Mouse (Mus musculus) left cerebral cortex, postnatal 36 days (tissue): ENCODE measurements around the gene Fgfr2. TPM values are rescaled to one million over a fixed set of nuclear protein-coding genes. Genes with fewer than 3 reads are reported as not detected.

ENCODE experiments used
- DNase-seq, 2 experiments: peaks; one replicate each; pipeline ENCODE4 v3.0.0; 2021 to 2022; ENCODE audit warnings: low spot score in 2 of 2, mixed read lengths in 1 of 2
- intact Hi-C: fragments of 180-260 bp; cut with DNase I; formaldehyde crosslinking; loops from one replicate; pipeline ENCODE4 v1.15.1; 2025
- total RNA-seq, 2 experiments: library from RNA; stranded (reverse); gene quantifications; 2 replicates each; pipeline ENCODE4 v1.2.3; 2021

Fgfr2 gene
- total RNA-seq, 2 experiments from 2014 or later: 41.6 to 46.6 TPM

- DNase-seq: no peak
- intact Hi-C loops: no loop called here
Measured at GRCm38 (mm10) chr7:130251936-130252523, 2871.1 kb downstream of the Fgfr2 start.

DNA sequence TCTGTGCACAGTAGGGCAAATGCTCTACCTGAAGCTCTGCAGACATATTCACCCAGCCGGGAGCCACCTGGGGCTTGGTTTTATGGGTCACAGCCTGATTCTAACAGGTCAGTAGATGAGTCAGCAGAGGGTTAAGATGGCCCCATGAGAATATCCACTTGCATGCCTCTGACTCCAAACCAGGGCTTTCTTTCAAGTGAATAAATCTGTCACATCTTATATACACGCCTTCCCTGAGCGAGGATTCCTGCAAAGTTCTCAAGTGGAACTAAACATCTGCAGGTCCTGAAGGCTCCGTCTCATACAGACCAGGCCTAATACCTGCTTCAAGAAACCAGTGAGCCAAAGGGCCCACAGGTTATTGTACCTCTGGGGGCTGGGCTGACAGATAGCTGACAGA is 2872.2 kb downstream of the Fgfr2 start:
- DNase-seq: no peak

DNA sequence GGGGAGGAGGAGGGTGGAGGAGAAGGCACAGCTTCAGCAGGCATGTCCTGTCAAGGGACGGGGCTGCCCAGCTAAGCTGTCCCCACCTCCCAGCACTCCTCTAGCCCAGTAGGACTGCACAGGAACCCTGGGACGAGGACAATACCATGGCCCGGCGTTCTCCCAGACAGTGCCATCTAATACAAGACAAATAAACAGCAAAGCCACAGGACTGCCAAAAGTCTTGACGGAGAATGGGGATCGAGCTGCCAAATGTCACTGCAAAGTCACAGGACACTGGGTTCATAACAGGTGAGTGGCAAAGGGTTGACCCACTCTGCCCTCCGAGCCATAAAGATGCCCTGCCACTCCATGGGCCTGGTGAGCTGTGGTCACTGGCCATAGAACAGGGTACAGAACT is 2874.7 kb downstream of the Fgfr2 start:
- no peak for DNase-seq
- intact Hi-C loops: no loop called here

More for the DNA sequence above, 2872.2 kb downstream of the Fgfr2 start:
- intact Hi-C loops: no loop called here

- DNase-seq: no peak
- intact Hi-C loops: no loop called here
Measured at GRCm38 (mm10) chr7:130247831-130248230, 2875.3 kb downstream of the Fgfr2 start.

DNA sequence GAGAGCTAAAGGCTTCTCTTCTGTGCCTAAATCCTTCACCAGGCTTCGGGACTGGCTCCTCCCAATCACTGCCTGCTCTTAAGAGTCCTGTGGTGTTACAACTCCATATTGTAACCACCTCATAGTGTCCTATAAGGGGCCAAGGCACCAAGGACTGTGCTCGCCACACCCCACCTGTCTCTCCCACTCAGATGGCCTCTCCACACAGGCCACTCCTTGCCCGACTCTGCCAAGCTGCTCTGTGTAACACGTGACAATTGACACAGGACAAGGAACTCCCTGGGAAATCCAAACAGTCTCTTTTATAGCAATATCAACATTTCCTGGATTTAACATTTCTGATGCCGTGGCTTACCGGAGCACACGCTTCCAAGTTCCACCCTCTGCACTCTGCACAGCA is 2876.7 kb downstream of the Fgfr2 start:
- intact Hi-C loops: no loop called here
- DNase-seq: no peak

GRCm38 (mm10) chr7:130244545-130244944 is 2878.6 kb downstream of the Fgfr2 start:
- DNase-seq: no peak
- intact Hi-C loops: no loop called here

DNA sequence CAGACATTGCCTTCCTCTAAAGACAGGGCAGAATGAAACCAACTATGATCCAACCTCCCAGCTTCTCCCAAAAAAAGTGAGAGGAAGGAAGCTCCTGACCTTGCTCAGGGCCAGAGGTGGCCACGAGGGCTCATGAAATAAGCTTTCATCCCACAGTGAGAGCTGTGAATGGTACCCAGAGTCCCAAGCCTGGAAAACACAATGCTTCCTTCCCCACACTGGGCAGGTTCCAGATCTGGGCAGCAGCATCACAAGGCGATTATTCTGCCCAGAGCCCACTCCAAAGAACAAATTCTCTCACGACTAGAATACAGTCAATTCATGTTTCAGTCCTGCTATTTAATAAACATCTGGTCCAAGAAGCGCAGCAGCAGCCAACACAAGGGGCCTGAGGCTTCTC is 2879.3 kb downstream of the Fgfr2 start:
- no peak for DNase-seq
- intact Hi-C loops: no loop called here

DNA sequence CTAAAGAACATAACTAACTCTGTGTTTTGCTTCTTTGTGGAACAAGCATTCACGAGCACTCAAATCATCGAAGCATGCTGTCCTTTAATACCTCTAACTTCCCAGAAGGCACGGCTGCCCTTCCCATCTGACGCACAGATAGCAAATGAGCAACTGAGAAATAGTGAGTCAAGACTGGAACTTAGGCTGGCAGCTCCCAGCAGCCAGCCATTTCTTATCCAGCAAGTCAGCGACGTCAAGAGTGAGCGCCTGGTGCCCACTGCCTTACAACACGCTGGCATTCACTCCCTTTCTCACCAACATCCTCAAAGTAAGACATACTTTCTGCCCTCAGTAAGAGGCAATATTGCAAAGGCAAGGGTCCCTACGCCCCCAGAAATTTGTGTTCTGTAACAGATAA is 2883.0 kb downstream of the Fgfr2 start:
- DNase-seq: no peak
- intact Hi-C loops: no loop called here

DNA sequence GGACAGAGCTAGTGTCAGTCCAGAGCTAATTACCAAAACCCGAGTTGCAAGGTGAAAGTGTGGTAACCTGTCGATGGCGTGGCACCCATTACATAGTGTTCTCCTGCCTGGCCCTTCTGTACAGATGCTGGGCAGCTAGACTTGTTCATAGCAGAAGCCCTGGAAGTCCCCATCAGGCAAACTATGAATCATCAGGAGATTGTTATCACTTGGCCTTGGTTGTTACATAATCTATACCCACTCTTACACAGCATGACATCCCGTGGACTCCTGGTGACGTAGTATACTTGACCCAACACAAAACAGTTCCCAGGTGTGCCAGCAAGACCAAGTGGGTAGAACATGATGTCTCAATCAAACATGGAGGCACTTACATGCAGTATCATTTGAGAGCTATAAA is 2885.9 kb downstream of the Fgfr2 start:
- intact Hi-C loops: no loop called here
- no peak for DNase-seq

DNA sequence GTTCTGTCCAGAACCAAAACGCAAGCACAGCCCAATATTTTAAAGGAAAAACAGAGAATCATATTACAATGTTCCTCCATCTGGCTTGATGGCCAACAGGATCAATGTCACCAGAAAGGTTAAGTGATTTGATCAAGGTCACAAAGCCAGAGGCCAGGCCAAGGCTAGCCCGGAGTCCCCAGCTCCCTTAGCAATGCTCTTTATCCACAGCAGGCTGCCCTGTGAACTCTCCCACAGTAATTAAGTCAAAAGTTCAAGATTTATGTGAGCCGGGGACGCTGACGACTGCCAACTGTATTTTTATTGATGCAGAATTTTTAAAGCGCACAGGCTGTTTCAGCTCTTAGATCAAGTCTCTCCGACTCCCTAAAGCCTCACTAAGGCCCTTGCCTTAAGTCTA is 2889.4 kb downstream of the Fgfr2 start:
- no peak for DNase-seq
- intact Hi-C loops: no loop called here

GRCm38 (mm10) chr7:130230034-130230433 is 2893.1 kb downstream of the Fgfr2 start:
- intact Hi-C loops: no loop called here
- no peak for DNase-seq

DNA sequence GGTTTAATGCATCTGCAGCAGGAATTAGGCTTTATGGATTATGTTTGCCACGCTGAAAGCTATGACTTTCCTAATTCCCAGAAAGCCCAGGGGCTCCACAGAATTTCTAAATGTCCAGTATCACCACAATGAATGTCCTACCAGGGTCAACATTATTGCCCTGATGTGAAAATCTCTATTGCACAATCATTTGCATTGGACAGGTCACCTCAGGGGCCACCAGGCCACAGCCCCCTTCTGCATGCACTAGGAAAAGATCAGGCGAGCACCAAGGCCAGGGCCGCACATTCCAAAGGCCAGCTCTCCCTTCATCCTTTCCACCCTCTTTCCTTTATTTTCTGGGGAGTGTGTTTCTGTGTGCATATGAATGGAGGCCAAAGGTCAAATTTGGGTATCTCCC is 2897.9 kb downstream of the Fgfr2 start:
- intact Hi-C loops: no loop called here
- DNase-seq: no peak

DNA sequence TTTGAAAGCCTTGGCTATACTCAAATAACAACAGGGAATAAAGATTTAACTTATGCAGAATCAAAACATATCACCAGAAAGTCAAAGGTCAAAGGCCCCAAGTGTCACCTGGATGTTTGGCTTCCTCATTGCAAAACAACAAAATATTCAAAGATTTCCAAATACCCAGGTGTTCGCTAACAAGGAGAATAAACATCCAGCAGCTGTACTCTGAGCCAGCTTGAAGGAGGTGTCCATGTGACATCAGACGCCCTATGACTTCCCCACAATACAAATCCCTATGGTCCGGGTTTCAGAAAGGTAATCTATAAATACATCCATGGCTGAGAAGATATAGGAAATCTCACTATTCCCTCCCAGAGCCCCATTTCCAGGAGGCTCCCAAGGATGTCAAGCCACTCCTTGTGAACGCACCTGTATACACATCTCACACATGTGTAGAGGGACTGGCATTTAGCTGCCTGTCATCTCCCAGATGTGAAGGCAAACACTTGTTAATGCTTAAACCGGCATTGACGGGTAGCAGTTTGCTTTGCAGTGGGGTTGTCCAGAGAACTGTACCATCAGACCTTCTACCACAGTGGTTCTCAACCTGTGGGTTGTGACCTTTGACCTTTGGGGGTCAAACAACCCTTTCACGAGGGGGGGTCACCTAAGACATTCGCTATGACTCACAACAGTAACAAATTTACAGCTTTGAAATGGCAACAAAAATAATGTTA is 2900.4 kb downstream of the Fgfr2 start:
- DNase-seq: no peak
- intact Hi-C loops: no loop called here

DNA sequence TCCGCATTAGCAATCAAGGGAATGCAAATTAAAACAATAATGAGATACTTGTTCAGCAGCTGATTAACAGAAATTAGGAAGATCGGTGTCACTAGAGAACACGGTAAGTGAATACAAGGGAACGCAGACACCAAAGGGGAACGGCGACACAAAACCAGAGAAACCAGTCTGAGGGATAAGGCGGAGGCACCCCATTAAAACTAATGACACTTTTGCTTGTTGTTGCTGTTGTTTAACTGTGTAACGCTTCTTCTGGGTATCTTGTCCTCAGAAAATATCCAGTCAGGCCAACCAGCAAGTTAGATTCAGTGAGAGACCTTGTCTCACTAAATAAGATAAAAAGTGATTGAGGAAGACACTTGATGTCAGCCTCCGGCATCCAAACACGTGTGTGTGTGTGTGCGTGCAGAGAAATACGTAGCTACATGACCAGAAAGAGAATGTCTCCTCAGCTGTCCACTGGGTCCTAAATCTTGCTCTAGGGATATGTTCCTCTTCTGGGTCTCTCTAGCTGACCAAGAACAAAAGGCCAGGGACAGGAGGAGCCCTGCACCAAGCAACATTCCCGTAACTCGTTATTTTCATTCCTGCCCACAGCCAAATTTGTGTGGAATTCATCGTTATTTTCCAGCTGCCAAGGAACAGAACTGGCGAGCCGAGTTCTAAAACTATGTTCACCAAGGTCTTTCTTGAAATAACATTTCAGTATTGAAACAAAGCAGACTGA is 2901.3 kb downstream of the Fgfr2 start:
- intact Hi-C loops: no loop called here
- no peak for DNase-seq

- intact Hi-C loops: no loop called here
- no peak for DNase-seq
Measured at GRCm38 (mm10) chr7:130220627-130221026, 2902.5 kb downstream of the Fgfr2 start.

- no peak for DNase-seq
- intact Hi-C loops: loop anchor here (5.0 kb wide), 1 partner anchor 42 kb away; no protein-coding TSS in a partner anchor
Measured at GRCm38 (mm10) chr7:130219844-130220243, 2903.3 kb downstream of the Fgfr2 start.

- no peak for DNase-seq
- intact Hi-C loops: loop anchor here (5.0 kb wide), 1 partner anchor 46 kb away; no protein-coding TSS in a partner anchor
Measured at GRCm38 (mm10) chr7:130216272-130216671, 2906.9 kb downstream of the Fgfr2 start.

GRCm38 (mm10) chr7:130215348-130216252 is 2907.6 kb downstream of the Fgfr2 start:
- peak; percentile 39 to 44 for DNase-seq
- intact Hi-C loops: loop anchor here (5.0 kb wide), 1 partner anchor 47 kb away; no protein-coding TSS in a partner anchor

GRCm38 (mm10) chr7:130213156-130213555 is 2910.0 kb downstream of the Fgfr2 start:
- no peak for DNase-seq
- intact Hi-C loops: no loop called here

DNA sequence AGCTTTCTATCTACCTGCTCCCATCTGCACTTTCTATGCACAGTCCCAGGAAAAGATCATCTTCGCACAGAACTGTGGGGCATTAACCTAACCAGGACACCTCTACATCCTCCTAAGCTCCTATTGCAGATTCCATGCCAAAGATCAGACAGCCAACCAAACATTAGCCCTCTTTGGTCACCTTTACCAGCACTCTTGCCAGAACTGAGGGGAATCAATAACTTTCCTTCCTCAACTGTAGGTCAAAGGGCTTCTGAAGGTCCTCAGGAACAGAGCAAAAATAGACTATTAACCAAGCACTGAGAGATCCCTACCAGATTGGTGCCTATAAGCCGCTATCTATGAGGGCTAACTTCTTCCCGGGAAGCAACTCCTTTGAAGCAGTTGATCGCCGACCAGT is 2911.7 kb downstream of the Fgfr2 start:
- intact Hi-C loops: no loop called here
- no peak for DNase-seq
